Mouse (Mus musculus) stomach, embryonic 14.5 days (tissue): Measurements from ENCODE around the gene 5031439G07Rik. TPM values are rescaled to one million over a fixed set of nuclear protein-coding genes. Genes with fewer than 3 reads are reported as not detected.

ENCODE experiments used
- ATAC-seq: fragments of 200-750 bp; cut with Nextera tagmentation; 2 replicates; pipeline ENCODE4 v1.8.0; 2017; ENCODE audit warnings: low read depth, moderate TSS enrichment; ENCODE audit not compliant: insufficient number of reproducible peaks, insufficient read depth, low FRiP score
- H3K27ac ChIP-seq: fragments of 300-500 bp; sonication (generic); 2 replicates; pipeline ENCODE4 v1.5.1; 2014; ENCODE audit warnings: mild to moderate bottlenecking, low read length, moderate library complexity, mixed read lengths
- H3K27me3 ChIP-seq: fragments of 300-500 bp; sonication (generic); 2 replicates; pipeline ENCODE4 v1.6.1; 2014; ENCODE audit warnings: low read length, control low read depth, mixed read lengths; ENCODE audit not compliant: control insufficient read depth, insufficient read depth
- H3K36me3 ChIP-seq: fragments of 300-500 bp; sonication (generic); 2 replicates; pipeline ENCODE4 v1.6.1; 2014; ENCODE audit warnings: mild to moderate bottlenecking, control low read depth, low read length, moderate library complexity, mixed read lengths; ENCODE audit not compliant: control insufficient read depth, insufficient read depth
- H3K4me1 ChIP-seq: fragments of 300-500 bp; sonication (generic); 2 replicates; pipeline ENCODE4 v1.6.1; 2014; ENCODE audit warnings: low read length, control low read depth, mixed read lengths; ENCODE audit not compliant: control insufficient read depth, insufficient read depth
- H3K4me2 ChIP-seq: fragments of 300-500 bp; sonication (generic); replicated peaks from 2 replicates; pipeline ENCODE4 v1.6.1; 2014; ENCODE audit warnings: low read depth, low read length, control low read depth
- H3K4me3 ChIP-seq: fragments of 300-500 bp; sonication (generic); 2 replicates; pipeline ENCODE4 v1.5.1; 2014; ENCODE audit warnings: low read depth, low read length, control low read depth
- H3K9ac ChIP-seq: fragments of 300-500 bp; sonication (generic); replicated peaks from 2 replicates; pipeline ENCODE4 v1.6.1; 2014; ENCODE audit warnings: low read depth, mild to moderate bottlenecking, control low read depth, low read length, moderate library complexity, mixed read lengths
- H3K9me3 ChIP-seq: fragments of 300-500 bp; sonication (generic); 2 replicates; pipeline ENCODE4 v1.6.1; 2016; ENCODE audit warnings: low read depth, low read length, control low read depth; ENCODE audit not compliant: control insufficient read depth
- WGBS: fragments of 180-500 bp; shearing (Covaris S2); extraction: QIAGEN DNeasy Blood & Tissue Kit; methylation state at CpG from one replicate; pipeline ENCODE4 v1.1.7; 2014; 5-methylcytosine and 5-hydroxymethylcytosine counted together
- polyA plus RNA-seq: library from polyadenylated mRNA; unstranded; fragments of >200 nt; fragmentation: Nextera tagmentation; extraction: Ambion mirVana; gene quantifications from 2 replicates; pipeline ENCODE4 v1.2.1, GENCODE M21; 2014

5031439G07Rik gene
- polyA plus RNA-seq, 1 experiment from 2014 or later: 8.8 TPM

- no peak overlapping the region for H3K27ac ChIP-seq
- H3K4me2 ChIP-seq: no peak overlapping the region
- no peaks in the 10 kb centered on the region for H3K4me1 ChIP-seq
- H3K9ac ChIP-seq: no peak overlapping the region
- WGBS: 45% methylated on average over 3 of the region's 3 CpGs
- no peak overlapping the region for H3K4me3 ChIP-seq
- H3K36me3 ChIP-seq: peaks cover 7% of the 10 kb centered on the region
- no peaks in the 10 kb centered on the region for H3K27me3 ChIP-seq
- ATAC-seq: no peak
- no peaks in the 10 kb centered on the region for H3K9me3 ChIP-seq
These were observed 30.5 kb downstream of the 5031439G07Rik start for GRCm38 (mm10) chr15:84957851-84958250.

GRCm38 (mm10) chr15:84953259-84953658, 35.1 kb downstream of the 5031439G07Rik start:
- Histone ChIP-seq H3K27me3 (no peaks in the 10 kb centered on the region), H3K9ac (no peak overlapping the region), H3K4me2 (no peak overlapping the region), H3K4me1 (no peaks in the 10 kb centered on the region), H3K9me3 (no peaks in the 10 kb centered on the region), H3K27ac (no peak overlapping the region), H3K36me3 (peaks cover 34% of the 10 kb centered on the region), H3K4me3 (no peak overlapping the region)
- WGBS: 92% methylated on average over 11 of the region's 11 CpGs
- no peak for ATAC-seq

- Histone ChIP-seq H3K9ac (no peak overlapping the region), H3K9me3 (no peaks in the 10 kb centered on the region), H3K27ac (no peak overlapping the region), H3K4me3 (no peak overlapping the region), H3K4me2 (no peak overlapping the region), H3K4me1 (no peaks in the 10 kb centered on the region), H3K36me3 (peaks cover 38% of the 10 kb centered on the region), H3K27me3 (no peaks in the 10 kb centered on the region)
- ATAC-seq: no peak
- WGBS: 91% methylated on average over 4 of the region's 4 CpGs
These were observed 38.3 kb downstream of the 5031439G07Rik start for GRCm38 (mm10) chr15:84950053-84950452.

GRCm38 (mm10) chr15:84948990-84949389, 39.4 kb downstream of the 5031439G07Rik start:
- Histone ChIP-seq H3K9ac (no peak overlapping the region), H3K4me3 (no peak overlapping the region), H3K27me3 (no peaks in the 10 kb centered on the region), H3K27ac (no peak overlapping the region), H3K9me3 (no peaks in the 10 kb centered on the region), H3K4me2 (no peak overlapping the region), H3K36me3 (peaks cover 38% of the 10 kb centered on the region), H3K4me1 (no peaks in the 10 kb centered on the region)
- no peak for ATAC-seq
- 90% methylated on average over 14 of the region's 14 CpGs for WGBS

GRCm38 (mm10) chr15:84944319-84944718, 44.0 kb downstream of the 5031439G07Rik start:
- WGBS: 79% methylated on average over 5 of the region's 5 CpGs
- Histone ChIP-seq H3K9ac (no peak overlapping the region), H3K27me3 (no peaks in the 10 kb centered on the region), H3K27ac (no peak overlapping the region), H3K4me3 (no peak overlapping the region), H3K4me2 (no peak overlapping the region), H3K4me1 (no peaks in the 10 kb centered on the region), H3K36me3 (peaks cover 39% of the 10 kb centered on the region), H3K9me3 (no peaks in the 10 kb centered on the region)
- ATAC-seq: no peak

GRCm38 (mm10) chr15:84942647-84943285, 45.6 kb downstream of the 5031439G07Rik start:
- Histone ChIP-seq H3K4me1 (no peaks in the 10 kb centered on the region), H3K36me3 (peaks cover 41% of the 10 kb centered on the region), H3K9me3 (no peaks in the 10 kb centered on the region), H3K4me2 (no peak overlapping the region), H3K27me3 (no peaks in the 10 kb centered on the region), H3K27ac (no peak overlapping the region), H3K9ac (no peak overlapping the region), H3K4me3 (no peak overlapping the region)
- 73% methylated on average over 11 of the region's 11 CpGs for WGBS
- ATAC-seq: no peak

GRCm38 (mm10) chr15:84940102-84940501, 48.2 kb downstream of the 5031439G07Rik start:
- Histone ChIP-seq H3K4me2 (no peak overlapping the region), H3K27me3 (no peaks in the 10 kb centered on the region), H3K36me3 (peaks cover 67% of the 10 kb centered on the region), H3K4me3 (no peak overlapping the region), H3K9me3 (no peaks in the 10 kb centered on the region), H3K9ac (no peak overlapping the region), H3K27ac (no peak overlapping the region), H3K4me1 (no peaks in the 10 kb centered on the region)
- 72% methylated on average over 12 of the region's 12 CpGs for WGBS
- ATAC-seq: no peak

- 89% methylated on average over 16 of the region's 16 CpGs for WGBS
- Histone ChIP-seq H3K9ac (no peak overlapping the region), H3K4me3 (no peak overlapping the region), H3K4me1 (no peaks in the 10 kb centered on the region), H3K27me3 (no peaks in the 10 kb centered on the region), H3K36me3 (peaks cover 96% of the 10 kb centered on the region), H3K4me2 (no peak overlapping the region), H3K9me3 (no peaks in the 10 kb centered on the region), H3K27ac (no peak overlapping the region)
- ATAC-seq: no peak
These were observed 53.5 kb downstream of the 5031439G07Rik start for GRCm38 (mm10) chr15:84934901-84935300.

GRCm38 (mm10) chr15:84932351-84932750, 56.0 kb downstream of the 5031439G07Rik start:
- H3K27me3 ChIP-seq: no peaks in the 10 kb centered on the region
- peaks cover 93% of the 10 kb centered on the region for H3K36me3 ChIP-seq
- H3K9ac ChIP-seq: no peak overlapping the region
- no peaks in the 10 kb centered on the region for H3K4me1 ChIP-seq
- H3K4me2 ChIP-seq: no peak overlapping the region
- H3K4me3 ChIP-seq: no peak overlapping the region
- 48% methylated on average over 5 of the region's 5 CpGs for WGBS
- ATAC-seq: no peak
- no peak overlapping the region for H3K27ac ChIP-seq
- H3K9me3 ChIP-seq: no peaks in the 10 kb centered on the region
